Mouse (Mus musculus) hindbrain, embryonic 10.5 days (tissue): Measurements from ENCODE around the gene Tsc22d2. TPM values are rescaled to one million over a fixed set of nuclear protein-coding genes. Genes with fewer than 3 reads are reported as not detected.
"Not testable (repeated sequence)": the region's sequence is repeated elsewhere in the genome, so short reads cannot be mapped to it uniquely, and the experiment has no call there.

ENCODE experiments used
- DNase-seq: peaks from one replicate; pipeline ENCODE4 v3.0.0-alpha.2; 2017; ENCODE audit warnings: low spot score
- H3K27ac ChIP-seq: fragments of 300-500 bp; sonication (generic); 2 replicates; pipeline ENCODE4 v1.5.1; 2016; ENCODE audit warnings: mild to moderate bottlenecking, moderate library complexity
- H3K27me3 ChIP-seq: fragments of 300-500 bp; sonication (generic); 2 replicates; pipeline ENCODE4 v1.6.1; 2016; ENCODE audit warnings: mild to moderate bottlenecking; ENCODE audit not compliant: poor library complexity, insufficient read depth, severe bottlenecking
- H3K36me3 ChIP-seq: fragments of 300-500 bp; sonication (generic); 2 replicates; pipeline ENCODE4 v1.6.1; 2016; ENCODE audit warnings: mild to moderate bottlenecking, moderate library complexity
- H3K4me1 ChIP-seq: fragments of 300-500 bp; sonication (generic); replicated peaks from 2 replicates; pipeline ENCODE4 v1.6.1; 2016; ENCODE audit warnings: mild to moderate bottlenecking
- H3K4me3 ChIP-seq: fragments of 300-500 bp; sonication (generic); 2 replicates; pipeline ENCODE4 v1.5.1; 2016; ENCODE audit warnings: mild to moderate bottlenecking, moderate library complexity
- H3K9me3 ChIP-seq: fragments of 300-500 bp; sonication (generic); 2 replicates; pipeline ENCODE4 v1.6.1; 2016; ENCODE audit warnings: mild to moderate bottlenecking, moderate library complexity
- WGBS: fragments of 180-500 bp; shearing (Covaris S2); methylation state at CpG from one replicate; pipeline ENCODE4 v1.1.7; 2016; 5-methylcytosine and 5-hydroxymethylcytosine counted together
- polyA plus RNA-seq: library from polyadenylated mRNA; unstranded; fragments of >200 nt; fragmentation: Nextera tagmentation; extraction: Ambion mirVana; gene quantifications from 2 replicates; pipeline ENCODE4 v1.2.1, GENCODE M21; 2016

Gene Tsc22d2
- polyA plus RNA-seq, 1 experiment from 2014 or later: 8.4 TPM

- H3K27me3 ChIP-seq: no peaks in the 10 kb centered on the region
- no peak for DNase-seq
- WGBS: 85% methylated on average over 4 of the region's 4 CpGs
- H3K36me3 ChIP-seq: peaks cover 5% of the 10 kb centered on the region; the same call in 1 of the 2 replicates
- no peak overlapping the region for H3K27ac ChIP-seq
- H3K4me3 ChIP-seq: no peak overlapping the region
- no peaks in the 10 kb centered on the region for H3K9me3 ChIP-seq
- no peaks in the 10 kb centered on the region for H3K4me1 ChIP-seq
Measured at GRCm38 (mm10) chr3:58454414-58455205, 40.1 kb downstream of the Tsc22d2 start.

- Histone ChIP-seq H3K36me3 (peaks cover 12% of the 10 kb centered on the region), H3K4me3 (no peak overlapping the region), H3K4me1 (no peaks in the 10 kb centered on the region), H3K27me3 (no peaks in the 10 kb centered on the region), H3K27ac (no peak overlapping the region), H3K9me3 (no peaks in the 10 kb centered on the region)
- no peak for DNase-seq
- 85% methylated on average over 3 of the region's 3 CpGs for WGBS
Measured at GRCm38 (mm10) chr3:58455255-58455654, 40.7 kb downstream of the Tsc22d2 start.

- H3K4me1 ChIP-seq: no peaks in the 10 kb centered on the region
- DNase-seq: no peak
- no peaks in the 10 kb centered on the region for H3K9me3 ChIP-seq
- H3K4me3 ChIP-seq: no peak overlapping the region
- H3K27ac ChIP-seq: no peak overlapping the region
- no peaks in the 10 kb centered on the region for H3K36me3 ChIP-seq
- WGBS: 83% methylated on average over 9 of the region's 9 CpGs
- no peaks in the 10 kb centered on the region for H3K27me3 ChIP-seq
Measured at GRCm38 (mm10) chr3:58469655-58470437, 55.3 kb downstream of the Tsc22d2 start.

GRCm38 (mm10) chr3:58475298-58475697 lies 60.8 kb downstream of the Tsc22d2 start:
- not testable (repeated sequence) for H3K27ac ChIP-seq, DNase-seq, H3K36me3 ChIP-seq, H3K9me3 ChIP-seq, H3K4me1 ChIP-seq, H3K27me3 ChIP-seq, H3K4me3 ChIP-seq
- 100% methylated on average over 1 of the region's 1 CpGs for WGBS

GRCm38 (mm10) chr3:58478755-58479455 lies 64.4 kb downstream of the Tsc22d2 start:
- Histone ChIP-seq H3K27me3 (no peaks in the 10 kb centered on the region), H3K4me3 (no peak overlapping the region), H3K9me3 (no peaks in the 10 kb centered on the region), H3K36me3 (no peaks in the 10 kb centered on the region), H3K27ac (no peak overlapping the region), H3K4me1 (no peaks in the 10 kb centered on the region)
- DNase-seq: no peak
- WGBS: 85% methylated on average over 2 of the region's 2 CpGs

GRCm38 (mm10) chr3:58485883-58486282 lies 71.4 kb downstream of the Tsc22d2 start:
- Histone ChIP-seq H3K27me3 (no peaks in the 10 kb centered on the region), H3K27ac (no peak overlapping the region), H3K4me1 (no peaks in the 10 kb centered on the region), H3K9me3 (no peaks in the 10 kb centered on the region), H3K36me3 (no peaks in the 10 kb centered on the region), H3K4me3 (no peak overlapping the region)
- 70% methylated on average over 7 of the region's 7 CpGs for WGBS
- no peak for DNase-seq

GRCm38 (mm10) chr3:58487121-58487520 lies 72.6 kb downstream of the Tsc22d2 start:
- Histone ChIP-seq H3K4me3 (no peak overlapping the region), H3K36me3 (no peaks in the 10 kb centered on the region), H3K9me3 (no peaks in the 10 kb centered on the region), H3K27me3 (no peaks in the 10 kb centered on the region), H3K4me1 (no peaks in the 10 kb centered on the region), H3K27ac (no peak overlapping the region)
- WGBS: 72% methylated on average over 3 of the region's 3 CpGs
- DNase-seq: no peak

- 82% methylated on average over 8 of the region's 8 CpGs for WGBS
- no peaks in the 10 kb centered on the region for H3K4me1 ChIP-seq
- H3K9me3 ChIP-seq: no peaks in the 10 kb centered on the region
- DNase-seq: no peak
- no peak overlapping the region for H3K4me3 ChIP-seq
- no peaks in the 10 kb centered on the region for H3K36me3 ChIP-seq
- H3K27me3 ChIP-seq: no peaks in the 10 kb centered on the region
- no peak overlapping the region for H3K27ac ChIP-seq
Measured at GRCm38 (mm10) chr3:58487999-58488775, 73.7 kb downstream of the Tsc22d2 start.

- no peak overlapping the region for H3K4me3 ChIP-seq
- no peak overlapping the region for H3K27ac ChIP-seq
- DNase-seq: no peak
- no peaks in the 10 kb centered on the region for H3K27me3 ChIP-seq
- H3K36me3 ChIP-seq: no peaks in the 10 kb centered on the region
- H3K9me3 ChIP-seq: no peaks in the 10 kb centered on the region
- H3K4me1 ChIP-seq: no peaks in the 10 kb centered on the region
- WGBS: 77% methylated on average over 7 of the region's 7 CpGs
Measured at GRCm38 (mm10) chr3:58490787-58491186, 76.3 kb downstream of the Tsc22d2 start.

- Histone ChIP-seq H3K4me3 (no peak overlapping the region), H3K4me1 (no peaks in the 10 kb centered on the region), H3K27ac (no peak overlapping the region), H3K9me3 (no peaks in the 10 kb centered on the region), H3K36me3 (no peaks in the 10 kb centered on the region), H3K27me3 (no peaks in the 10 kb centered on the region)
- no peak for DNase-seq
- WGBS: 87% methylated on average over 4 of the region's 4 CpGs
Measured at GRCm38 (mm10) chr3:58493621-58494020, 79.1 kb downstream of the Tsc22d2 start.

GRCm38 (mm10) chr3:58501961-58502360 lies 87.4 kb downstream of the Tsc22d2 start:
- no peaks in the 10 kb centered on the region for H3K9me3 ChIP-seq
- H3K36me3 ChIP-seq: no peaks in the 10 kb centered on the region
- DNase-seq: no peak
- H3K4me1 ChIP-seq: no peaks in the 10 kb centered on the region
- no peak overlapping the region for H3K27ac ChIP-seq
- no peaks in the 10 kb centered on the region for H3K27me3 ChIP-seq
- 78% methylated on average over 2 of the region's 2 CpGs for WGBS
- H3K4me3 ChIP-seq: no peak overlapping the region

GRCm38 (mm10) chr3:58503720-58504333 lies 89.3 kb downstream of the Tsc22d2 start:
- Histone ChIP-seq H3K27ac (no peak overlapping the region), H3K4me3 (no peak overlapping the region), H3K4me1 (no peaks in the 10 kb centered on the region), H3K27me3 (no peaks in the 10 kb centered on the region), H3K9me3 (no peaks in the 10 kb centered on the region), H3K36me3 (no peaks in the 10 kb centered on the region)
- no peak for DNase-seq
- 59% methylated on average over 3 of the region's 3 CpGs for WGBS
